Mouse (Mus musculus): ENCODE measurements around the gene Scube1. TPM values are rescaled to one million over a fixed set of nuclear protein-coding genes. Genes with fewer than 3 reads are reported as not detected.

The Scube1 gene
- polyA plus RNA-seq, 1 experiment from 2014 or later = 3.6 TPM

DNA sequence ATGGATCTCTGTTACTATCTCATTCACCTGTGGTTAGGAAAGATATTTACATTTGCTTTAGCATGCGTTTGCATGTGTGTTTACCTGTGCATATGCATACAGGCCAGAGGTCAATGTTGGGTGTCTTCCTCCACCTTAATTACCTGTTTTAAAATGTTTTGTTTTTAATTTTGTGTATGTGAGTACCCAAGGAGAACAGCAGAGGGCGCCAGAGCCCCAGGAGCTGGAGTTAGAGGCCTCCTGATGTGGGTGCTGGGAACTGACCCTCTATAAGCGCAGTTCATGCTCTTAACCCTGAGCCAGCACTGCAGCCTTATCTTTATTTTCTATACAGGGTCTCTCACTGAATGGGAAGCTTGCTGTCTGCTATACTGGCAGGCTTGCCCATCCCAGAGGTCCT, 95.1 kb downstream of the Scube1 start:
- H3K4me1 ChIP-seq (ENCODE audit: control insufficient read depth, insufficient read depth, low read length) = no peaks in the 10 kb centered on the region
- no peak overlapping the region for H3K4me3 ChIP-seq (ENCODE audit: low read length)
- WGBS = 72% methylated on average over 3 of the region's 3 CpGs
- no peak overlapping the region for H3K4me2 ChIP-seq (ENCODE audit: low read depth, low read length)
- ATAC-seq = no peak
- H3K36me3 ChIP-seq (ENCODE audit: control insufficient read depth, insufficient read depth, low read length) = no peaks in the 10 kb centered on the region
- no peak overlapping the region for H3K27ac ChIP-seq (ENCODE audit: low read length)
- no peaks in the 10 kb centered on the region for H3K27me3 ChIP-seq (replicated peaks; ENCODE audit: control insufficient read depth, insufficient read depth, low read length)
- peaks cover 5% of the 10 kb centered on the region; the same call in 1 of the 2 replicates for H3K9me3 ChIP-seq (ENCODE audit: control insufficient read depth, low read length)
- no peak overlapping the region for H3K9ac ChIP-seq (ENCODE audit: low read depth, low read length)

- H3K4me2 ChIP-seq (ENCODE audit: low read depth, low read length) = no peak overlapping the region
- no peaks in the 10 kb centered on the region for H3K36me3 ChIP-seq (ENCODE audit: control insufficient read depth, insufficient read depth, low read length)
- 85% methylated on average over 2 of the region's 2 CpGs for WGBS
- no peak overlapping the region for H3K27ac ChIP-seq (ENCODE audit: low read length)
- no peak overlapping the region for H3K4me3 ChIP-seq (ENCODE audit: low read length)
- peaks cover 5% of the 10 kb centered on the region; the same call in 1 of the 2 replicates for H3K9me3 ChIP-seq (ENCODE audit: control insufficient read depth, low read length)
- ATAC-seq = no peak
- H3K9ac ChIP-seq (ENCODE audit: low read depth, low read length) = no peak overlapping the region
- H3K4me1 ChIP-seq (ENCODE audit: control insufficient read depth, insufficient read depth, low read length) = no peaks in the 10 kb centered on the region
- H3K27me3 ChIP-seq (replicated peaks; ENCODE audit: control insufficient read depth, insufficient read depth, low read length) = no peaks in the 10 kb centered on the region
Observed at GRCm38 (mm10) chr15:83626142-83626645, 98.6 kb downstream of the Scube1 start.

GRCm38 (mm10) chr15:83615245-83615644, 109.6 kb downstream of the Scube1 start:
- WGBS = 87% methylated on average over 3 of the region's 3 CpGs
- no peaks in the 10 kb centered on the region for H3K27me3 ChIP-seq (replicated peaks; ENCODE audit: control insufficient read depth, insufficient read depth, low read length)
- H3K36me3 ChIP-seq (ENCODE audit: control insufficient read depth, insufficient read depth, low read length) = no peaks in the 10 kb centered on the region
- no peak overlapping the region for H3K9ac ChIP-seq (ENCODE audit: low read depth, low read length)
- H3K4me1 ChIP-seq (ENCODE audit: control insufficient read depth, insufficient read depth, low read length) = no peaks in the 10 kb centered on the region
- H3K27ac ChIP-seq (ENCODE audit: low read length) = no peak overlapping the region
- ATAC-seq = no peak
- no peaks in the 10 kb centered on the region for H3K9me3 ChIP-seq (ENCODE audit: control insufficient read depth, low read length)
- no peak overlapping the region for H3K4me2 ChIP-seq (ENCODE audit: low read depth, low read length)
- H3K4me3 ChIP-seq (ENCODE audit: low read length) = no peak overlapping the region

DNA sequence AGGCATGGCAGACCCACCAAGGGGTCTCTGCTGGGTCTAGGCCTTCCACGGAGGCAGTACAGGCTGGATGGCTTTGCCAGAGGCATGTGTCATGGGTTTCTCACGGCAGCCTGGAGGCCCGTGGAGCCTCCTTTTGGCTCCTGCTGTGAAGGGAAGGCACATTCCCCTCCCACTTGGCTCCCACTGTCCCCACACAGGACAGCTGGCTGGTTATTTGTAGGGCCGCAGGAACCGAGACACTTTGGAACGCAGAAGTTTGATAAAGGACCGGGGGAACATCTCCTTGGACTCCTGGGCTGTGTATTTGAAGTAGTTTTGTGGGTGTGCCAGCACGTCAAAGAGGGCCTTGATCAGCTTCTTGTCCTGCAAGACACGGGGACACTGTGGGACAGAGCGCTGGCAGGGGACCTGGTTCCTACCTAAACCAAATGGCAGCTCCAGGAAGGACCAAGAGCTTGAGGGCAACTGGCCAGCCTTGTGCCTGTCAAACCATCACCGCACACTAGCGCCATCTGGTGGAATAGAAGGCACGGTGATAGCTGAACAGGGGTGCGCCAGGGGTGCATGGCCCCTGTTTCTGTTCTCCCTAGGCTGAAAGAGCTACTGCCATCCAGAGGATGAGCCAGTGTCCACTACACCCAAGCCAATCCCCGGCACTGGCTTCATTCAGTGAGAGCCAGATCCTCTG, 117.6 kb downstream of the Scube1 start:
- H3K4me3 ChIP-seq (ENCODE audit: low read length) = no peak overlapping the region
- no peak overlapping the region for H3K27ac ChIP-seq (ENCODE audit: low read length)
- H3K4me2 ChIP-seq (ENCODE audit: low read depth, low read length) = no peak overlapping the region
- H3K27me3 ChIP-seq (replicated peaks; ENCODE audit: control insufficient read depth, insufficient read depth, low read length) = no peaks in the 10 kb centered on the region
- no peak overlapping the region for H3K9ac ChIP-seq (ENCODE audit: low read depth, low read length)
- WGBS = 48% methylated on average over 15 of the region's 15 CpGs
- no peaks in the 10 kb centered on the region for H3K36me3 ChIP-seq (ENCODE audit: control insufficient read depth, insufficient read depth, low read length)
- peak; percentile 55; the same call in 1 of the 2 replicates for ATAC-seq
- H3K9me3 ChIP-seq (ENCODE audit: control insufficient read depth, low read length) = no peaks in the 10 kb centered on the region
- no peaks in the 10 kb centered on the region; the same call in 1 of the 2 replicates for H3K4me1 ChIP-seq (ENCODE audit: control insufficient read depth, insufficient read depth, low read length)

DNA sequence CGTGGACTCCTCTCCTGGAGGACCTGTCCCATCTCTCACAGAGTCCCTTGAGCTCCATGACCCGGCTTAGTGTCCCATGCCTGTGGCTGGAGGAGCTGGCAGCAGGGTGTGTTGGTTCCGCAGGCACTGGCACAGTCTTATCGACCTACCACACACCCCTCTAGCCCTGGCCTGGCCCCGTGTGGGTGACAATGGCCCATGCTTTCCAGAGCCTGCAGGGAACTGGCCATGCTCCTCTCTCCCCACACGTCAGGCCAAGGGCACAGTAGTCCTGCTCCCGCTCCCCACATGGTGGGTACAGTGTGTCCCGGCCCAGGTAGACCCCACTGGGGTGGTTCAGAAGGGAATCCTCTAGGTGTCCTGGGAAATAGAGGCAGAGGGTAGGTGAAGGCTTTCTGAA, 118.1 kb downstream of the Scube1 start:
- H3K4me2 ChIP-seq (ENCODE audit: low read depth, low read length) = no peak overlapping the region
- H3K27ac ChIP-seq (ENCODE audit: low read length) = no peak overlapping the region
- no peak for ATAC-seq
- no peak overlapping the region for H3K4me3 ChIP-seq (ENCODE audit: low read length)
- no peaks in the 10 kb centered on the region; the same call in 1 of the 2 replicates for H3K4me1 ChIP-seq (ENCODE audit: control insufficient read depth, insufficient read depth, low read length)
- H3K27me3 ChIP-seq (replicated peaks; ENCODE audit: control insufficient read depth, insufficient read depth, low read length) = no peaks in the 10 kb centered on the region
- H3K9ac ChIP-seq (ENCODE audit: low read depth, low read length) = no peak overlapping the region
- 84% methylated on average over 8 of the region's 8 CpGs for WGBS
- H3K9me3 ChIP-seq (ENCODE audit: control insufficient read depth, low read length) = no peaks in the 10 kb centered on the region
- H3K36me3 ChIP-seq (ENCODE audit: control insufficient read depth, insufficient read depth, low read length) = no peaks in the 10 kb centered on the region

- no peaks in the 10 kb centered on the region for H3K36me3 ChIP-seq (ENCODE audit: control insufficient read depth, insufficient read depth, low read length)
- H3K9me3 ChIP-seq (ENCODE audit: control insufficient read depth, low read length) = no peaks in the 10 kb centered on the region
- no peak overlapping the region for H3K9ac ChIP-seq (ENCODE audit: low read depth, low read length)
- no peak overlapping the region for H3K27ac ChIP-seq (ENCODE audit: low read length)
- no peak for ATAC-seq
- no peaks in the 10 kb centered on the region for H3K27me3 ChIP-seq (replicated peaks; ENCODE audit: control insufficient read depth, insufficient read depth, low read length)
- no peaks in the 10 kb centered on the region; the same call in 1 of the 2 replicates for H3K4me1 ChIP-seq (ENCODE audit: control insufficient read depth, insufficient read depth, low read length)
- 77% methylated on average over 11 of the region's 11 CpGs for WGBS
- H3K4me3 ChIP-seq (ENCODE audit: low read length) = no peak overlapping the region
- H3K4me2 ChIP-seq (ENCODE audit: low read depth, low read length) = no peak overlapping the region
Observed at GRCm38 (mm10) chr15:83606216-83606615, 118.6 kb downstream of the Scube1 start.

- ATAC-seq = no peak
- H3K4me1 ChIP-seq (ENCODE audit: control insufficient read depth, insufficient read depth, low read length) = no peaks in the 10 kb centered on the region; the same call in 1 of the 2 replicates
- no peak overlapping the region for H3K27ac ChIP-seq (ENCODE audit: low read length)
- H3K9me3 ChIP-seq (ENCODE audit: control insufficient read depth, low read length) = no peaks in the 10 kb centered on the region
- no peak overlapping the region for H3K4me3 ChIP-seq (ENCODE audit: low read length)
- H3K36me3 ChIP-seq (ENCODE audit: control insufficient read depth, insufficient read depth, low read length) = no peaks in the 10 kb centered on the region
- no peak overlapping the region for H3K4me2 ChIP-seq (ENCODE audit: low read depth, low read length)
- H3K9ac ChIP-seq (ENCODE audit: low read depth, low read length) = no peak overlapping the region
- WGBS = 96% methylated on average over 7 of the region's 7 CpGs
- no peaks in the 10 kb centered on the region for H3K27me3 ChIP-seq (replicated peaks; ENCODE audit: control insufficient read depth, insufficient read depth, low read length)
Observed at GRCm38 (mm10) chr15:83603426-83603825, 121.4 kb downstream of the Scube1 start.

DNA sequence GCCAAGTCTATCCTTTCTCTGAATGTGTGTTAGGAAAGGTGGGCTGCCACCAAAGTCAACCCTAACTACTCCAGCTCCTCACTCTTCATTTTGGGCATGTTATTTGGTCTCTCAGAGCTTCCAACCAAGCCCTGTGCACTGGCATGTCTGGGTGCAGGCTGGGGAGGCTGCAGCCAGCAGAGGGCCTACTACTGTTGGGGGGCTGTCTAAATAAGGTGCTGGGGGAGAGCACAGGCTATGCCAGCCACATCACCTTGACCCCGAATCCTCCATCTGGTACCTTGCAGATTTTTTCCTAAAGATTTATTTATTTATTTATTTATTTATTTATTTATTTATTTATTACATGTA, 121.8 kb downstream of the Scube1 start:
- 0 out of 2 replicates have a peak overlapping the region, but pooled peaks have one; percentile 43 for H3K27ac ChIP-seq (ENCODE audit: low read length)
- H3K27me3 ChIP-seq (replicated peaks; ENCODE audit: control insufficient read depth, insufficient read depth, low read length) = no peaks in the 10 kb centered on the region
- H3K9ac ChIP-seq (ENCODE audit: low read depth, low read length) = no peak overlapping the region
- H3K36me3 ChIP-seq (ENCODE audit: control insufficient read depth, insufficient read depth, low read length) = no peaks in the 10 kb centered on the region
- 86% methylated on average over 1 of the region's 1 CpGs for WGBS
- H3K4me3 ChIP-seq (ENCODE audit: low read length) = no peak overlapping the region
- no peaks in the 10 kb centered on the region for H3K9me3 ChIP-seq (ENCODE audit: control insufficient read depth, low read length)
- ATAC-seq = no peak
- no peaks in the 10 kb centered on the region; the same call in 1 of the 2 replicates for H3K4me1 ChIP-seq (ENCODE audit: control insufficient read depth, insufficient read depth, low read length)
- no peak overlapping the region for H3K4me2 ChIP-seq (ENCODE audit: low read depth, low read length)

- no peak overlapping the region for H3K9ac ChIP-seq (ENCODE audit: low read depth, low read length)
- H3K9me3 ChIP-seq (ENCODE audit: control insufficient read depth, low read length) = no peaks in the 10 kb centered on the region
- 60% methylated on average over 13 of the region's 13 CpGs for WGBS
- H3K4me1 ChIP-seq (ENCODE audit: control insufficient read depth, insufficient read depth, low read length) = no peaks in the 10 kb centered on the region; the same call in 1 of the 2 replicates
- H3K27ac ChIP-seq (ENCODE audit: low read length) = 0 out of 2 replicates have a peak overlapping the region, but pooled peaks have one; percentile 43
- ATAC-seq = no peak; the same call in 1 of the 2 replicates
- no peak overlapping the region for H3K4me2 ChIP-seq (ENCODE audit: low read depth, low read length)
- H3K4me3 ChIP-seq (ENCODE audit: low read length) = no peak overlapping the region
- no peaks in the 10 kb centered on the region for H3K36me3 ChIP-seq (ENCODE audit: control insufficient read depth, insufficient read depth, low read length)
- H3K27me3 ChIP-seq (replicated peaks; ENCODE audit: control insufficient read depth, insufficient read depth, low read length) = no peaks in the 10 kb centered on the region
Observed at GRCm38 (mm10) chr15:83602372-83603045, 122.3 kb downstream of the Scube1 start.

All from intestine, embryonic 16.5 days (tissue).